Mouse (Mus musculus) right cerebral cortex, postnatal 14 days (tissue): ENCODE measurements around the gene Stk11.
A peak's percentile ranks its signal among the peaks of the same experiment; 100 is the strongest.

Source experiments
- DNase-seq: peaks from one replicate; pipeline ENCODE4 v3.0.0; 2022

Gene Stk11

GRCm38 (mm10) chr10:80115290-80115943 lies at the start of gene Stk11:
TSS of gene Stk11 (plus strand) at chr10:80115803.
- DNase-seq, result peak; percentile 100

DNA sequence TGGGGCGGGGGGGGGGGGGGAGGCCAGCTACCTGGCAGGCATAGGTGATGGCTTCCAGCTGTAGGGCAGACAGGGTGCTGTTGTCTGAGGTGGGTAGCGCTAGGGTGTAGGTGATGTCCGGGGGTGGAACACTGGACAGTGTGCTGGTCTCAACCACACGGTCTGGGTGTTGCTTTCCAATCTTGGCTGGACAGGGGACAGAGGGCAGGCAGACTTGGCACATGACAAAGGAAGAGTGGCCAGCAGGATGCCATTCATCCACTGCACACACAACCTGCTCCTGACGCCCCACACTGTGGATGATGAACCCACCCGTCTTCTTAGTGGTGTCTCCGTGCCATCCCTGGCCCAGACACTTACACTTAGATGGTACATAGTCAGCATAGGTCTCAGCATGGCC lies 46.4 kb upstream of the Stk11 start:
- DNase-seq, result no peak

DNA sequence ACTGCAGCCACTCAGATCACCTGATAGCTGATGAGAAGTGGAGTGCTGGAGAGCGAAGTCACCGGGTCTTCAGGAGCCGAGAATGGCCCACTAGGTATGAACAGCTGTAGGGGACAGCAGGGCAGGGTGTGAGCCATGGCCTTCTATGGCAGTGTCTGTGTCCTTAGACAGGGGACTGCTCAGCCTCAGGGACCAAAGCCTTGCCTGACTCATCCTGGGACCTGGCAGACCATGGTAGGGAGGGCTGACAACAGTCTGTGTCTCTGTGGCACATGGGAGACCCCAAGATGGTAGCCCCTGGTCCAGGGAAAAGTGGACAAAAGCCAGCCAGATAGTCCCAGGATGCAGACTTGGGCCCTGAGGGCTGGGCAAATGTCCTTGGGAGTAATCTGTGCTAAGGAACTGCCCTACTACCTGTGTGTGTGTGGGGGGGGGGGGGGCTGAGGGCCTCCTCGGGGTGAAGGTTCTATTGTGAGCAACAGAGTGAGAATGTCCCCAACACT lies 45.6 kb upstream of the Stk11 start:
- DNase-seq, result no peak

DNA sequence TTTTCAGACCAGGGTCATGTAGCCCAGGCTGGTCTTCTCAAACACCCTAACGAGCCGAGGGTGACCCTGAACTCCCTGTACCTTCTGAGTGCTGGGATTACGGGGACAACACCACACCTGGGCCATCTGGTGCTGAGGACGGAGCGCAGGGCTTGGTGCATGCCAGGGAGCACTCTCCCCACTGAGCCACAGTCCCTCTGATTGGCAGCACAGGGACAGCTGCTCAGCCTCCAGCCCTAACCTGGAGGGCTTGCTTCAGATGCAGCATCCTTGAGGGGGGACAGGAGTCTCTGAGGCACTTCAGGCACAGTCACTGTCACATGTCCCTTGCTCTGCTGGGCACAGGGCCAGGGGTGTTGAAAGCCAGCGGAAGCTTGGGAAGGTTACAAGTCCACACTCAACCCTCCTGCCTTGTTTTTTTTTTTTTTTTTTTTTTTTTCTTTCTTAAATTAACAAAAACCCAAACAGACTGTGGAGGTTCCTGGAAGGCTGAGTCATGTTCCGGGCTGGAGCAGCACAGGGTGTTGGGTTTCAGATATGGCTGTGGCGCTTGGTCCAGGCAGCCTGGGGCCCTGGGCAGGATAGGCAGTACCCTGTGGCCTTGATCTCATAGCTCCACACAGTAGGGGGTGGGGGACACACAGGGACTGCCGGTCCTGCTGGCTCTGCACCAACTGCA lies 44.6 kb upstream of the Stk11 start:
- peak; percentile 73 for DNase-seq

GRCm38 (mm10) chr10:80071516-80071900 lies 44.1 kb upstream of the Stk11 start:
- no peak for DNase-seq

DNA sequence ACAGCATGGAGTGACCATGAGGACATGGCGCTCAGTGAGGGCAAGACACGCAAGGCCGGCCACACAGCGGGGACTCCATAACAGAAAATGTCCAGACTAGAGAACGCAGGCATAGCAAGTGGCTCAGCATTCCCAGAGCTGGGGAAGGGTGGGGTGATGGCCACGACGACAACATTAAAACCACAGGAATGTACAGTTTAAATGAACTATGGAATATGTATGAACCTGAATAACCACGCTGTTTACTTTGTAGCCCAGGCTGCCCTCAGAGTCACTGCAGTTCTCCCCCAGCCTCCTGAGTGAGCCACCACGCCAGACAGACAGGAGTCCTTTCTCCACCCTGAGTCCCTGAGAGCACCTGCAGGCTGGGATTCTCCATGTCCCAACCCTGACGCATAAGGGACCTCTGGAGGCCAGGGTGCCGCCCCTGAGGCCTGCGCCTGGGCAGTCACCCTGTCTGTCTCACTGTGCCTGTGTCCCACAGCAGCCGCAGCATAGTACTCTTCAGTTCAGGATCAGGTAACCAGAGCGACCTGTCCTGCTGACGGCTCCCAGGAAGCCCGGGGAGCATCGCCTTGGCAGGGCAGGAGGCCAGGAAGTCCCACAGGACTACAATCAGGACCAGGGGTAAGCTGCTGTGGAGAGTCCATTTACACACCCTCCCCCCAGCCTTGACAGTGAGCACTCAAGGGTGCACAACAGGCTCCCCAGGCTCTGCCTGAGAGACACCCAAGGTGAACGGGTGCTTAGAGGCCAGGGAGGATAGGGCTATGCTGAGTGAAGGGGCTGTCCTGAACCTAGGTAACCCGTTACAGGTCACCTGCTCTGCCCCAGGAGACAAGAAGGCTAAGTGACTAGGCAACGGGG lies 42.7 kb upstream of the Stk11 start:
- no peak for DNase-seq

GRCm38 (mm10) chr10:80074813-80075601 lies 40.6 kb upstream of the Stk11 start:
- peak; percentile 44 for DNase-seq

GRCm38 (mm10) chr10:80075924-80076323 lies 39.7 kb upstream of the Stk11 start:
- no peak for DNase-seq

DNA sequence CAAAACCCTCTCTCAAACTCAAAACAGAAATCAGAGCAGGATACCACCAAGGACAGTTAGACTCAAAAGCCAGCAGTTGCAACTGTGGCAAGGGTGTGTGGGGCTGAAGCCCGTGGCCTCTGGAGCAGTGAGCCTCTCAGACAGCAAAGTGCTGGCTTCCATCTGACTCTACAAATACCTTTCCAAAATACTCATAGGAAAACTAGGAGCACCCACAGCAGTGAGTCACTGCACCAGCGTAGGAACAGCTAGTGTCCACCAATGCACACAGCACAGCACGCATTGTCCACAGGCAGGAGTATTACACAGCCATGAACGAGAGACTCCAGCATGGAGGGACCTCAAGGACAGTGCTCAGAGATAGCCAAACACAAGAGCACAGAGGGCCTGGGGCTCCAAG lies 39.2 kb upstream of the Stk11 start:
- no peak for DNase-seq

DNA sequence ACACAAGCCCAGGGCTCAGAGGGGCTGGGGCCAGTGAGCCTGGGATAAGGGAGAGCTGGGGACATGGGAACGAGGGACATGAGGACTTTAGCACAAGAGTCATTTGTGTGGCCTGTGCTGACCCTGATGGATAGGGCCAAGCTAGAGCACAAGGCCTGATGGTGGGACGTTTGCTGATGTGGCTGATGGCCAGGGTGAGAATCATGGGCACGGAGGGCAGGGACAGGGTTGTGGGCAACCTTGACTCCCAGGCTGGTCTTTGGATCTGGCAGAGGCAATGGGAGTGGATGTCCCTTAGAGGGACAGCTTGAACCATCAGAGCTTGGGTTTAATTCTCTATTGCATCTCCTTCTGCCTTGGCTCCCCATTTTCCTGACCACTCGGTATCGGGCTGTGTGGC lies 38.3 kb upstream of the Stk11 start:
- DNase-seq, result no peak

GRCm38 (mm10) chr10:80078366-80078765 lies 37.2 kb upstream of the Stk11 start:
- DNase-seq, result no peak

- no peak for DNase-seq
Measured at GRCm38 (mm10) chr10:80080396-80081070, 35.1 kb upstream of the Stk11 start.

DNA sequence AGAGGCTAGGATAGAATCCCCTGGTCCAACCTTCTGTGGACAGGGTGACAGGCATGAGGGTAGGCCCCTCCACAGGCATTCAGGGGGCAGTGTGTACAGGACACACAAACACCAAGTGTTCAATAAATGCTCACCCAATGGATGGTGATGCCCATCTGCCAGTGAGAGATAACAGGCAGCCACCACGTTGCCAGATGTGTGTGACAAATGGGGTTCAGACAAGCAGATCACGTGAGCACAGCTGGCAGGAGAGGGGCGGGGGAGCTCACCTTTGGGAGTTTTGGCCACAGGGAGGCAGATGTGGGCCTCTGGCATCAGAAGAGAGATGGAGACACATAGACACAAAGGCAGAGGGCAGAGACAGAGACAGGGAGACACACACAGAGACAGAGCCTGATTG lies 34.5 kb upstream of the Stk11 start:
- no peak for DNase-seq

GRCm38 (mm10) chr10:80084817-80085487 lies 30.7 kb upstream of the Stk11 start:
- DNase-seq, result no peak

DNA sequence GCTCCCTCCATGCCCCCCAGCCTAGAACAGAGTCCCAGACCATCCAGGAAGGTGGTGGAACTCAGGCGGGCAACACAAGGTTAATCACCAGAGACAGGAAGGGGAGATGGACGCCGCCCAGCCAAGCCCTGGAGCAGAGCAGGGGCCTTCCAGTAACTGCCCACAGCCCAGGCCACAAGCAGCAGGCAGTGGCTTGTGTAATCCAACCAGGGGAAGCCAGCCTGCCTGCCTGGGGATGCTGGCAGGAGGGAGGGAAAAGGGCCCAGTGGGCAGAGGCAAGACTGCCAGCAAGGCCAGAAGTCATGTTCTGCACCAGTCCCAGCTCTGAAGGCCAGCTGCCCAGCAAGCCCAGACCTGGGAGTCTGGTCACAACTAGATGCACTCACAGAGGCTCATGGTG lies 28.8 kb upstream of the Stk11 start:
- DNase-seq, result no peak

DNA sequence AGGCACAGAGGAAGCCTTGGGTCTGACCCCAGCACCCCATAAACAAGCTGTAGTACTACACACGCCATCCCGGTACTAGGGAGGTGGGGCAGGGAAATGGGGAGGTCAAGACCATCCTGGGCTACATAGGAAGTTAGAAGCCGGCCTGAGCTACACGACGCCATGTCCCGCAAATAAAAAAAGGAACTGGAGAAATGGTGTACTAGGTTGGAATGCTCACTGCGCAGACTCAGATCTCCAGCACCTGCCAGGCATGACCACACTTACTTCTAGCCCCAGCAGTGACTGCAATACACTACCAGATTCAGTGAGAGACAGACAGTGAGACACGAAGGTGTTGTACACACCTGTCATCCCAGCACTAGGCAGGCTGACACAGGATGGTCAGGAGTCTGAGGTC lies 28.1 kb upstream of the Stk11 start:
- no peak for DNase-seq

DNA sequence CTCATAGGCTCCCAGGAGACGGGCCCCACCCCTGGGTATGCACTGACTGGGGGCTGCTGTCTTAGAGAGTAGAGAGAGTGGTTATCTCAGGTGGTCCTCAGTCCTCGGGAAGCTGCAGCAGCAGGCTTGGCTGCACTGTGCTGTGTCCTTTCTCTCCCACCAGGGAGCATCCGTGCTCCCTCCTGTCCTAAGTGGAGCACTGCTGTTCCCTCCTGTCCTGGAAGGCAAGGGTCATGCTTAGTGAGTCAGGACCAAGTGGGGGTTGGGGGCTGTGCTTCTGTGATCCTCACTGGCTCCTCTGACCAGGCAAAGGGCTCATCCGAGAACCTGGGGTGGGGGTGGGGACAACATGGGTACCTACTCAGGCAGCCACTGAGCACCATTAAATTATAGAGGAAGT lies 26.5 kb upstream of the Stk11 start:
- DNase-seq, result no peak

DNA sequence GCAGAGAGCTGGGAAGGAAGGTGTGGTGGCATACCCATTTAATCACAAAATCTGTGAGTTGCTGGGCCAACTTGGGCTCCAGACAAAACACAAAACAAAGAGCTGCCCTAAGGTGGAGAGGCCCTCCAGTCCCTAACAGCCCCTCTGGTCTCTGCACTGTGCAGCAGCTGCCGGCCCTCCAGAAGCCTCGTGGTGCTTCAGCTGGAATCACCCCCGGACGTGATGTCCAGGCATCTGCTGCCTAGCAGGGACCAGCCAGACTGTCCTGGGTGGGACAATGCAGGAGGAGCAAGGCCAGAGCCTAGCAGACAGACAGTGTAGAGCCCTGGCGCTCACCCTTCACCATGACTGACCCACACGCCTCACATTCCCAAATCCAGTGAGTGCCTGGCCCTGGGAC lies 24.1 kb upstream of the Stk11 start:
- DNase-seq, result no peak

- DNase-seq, result no peak
Measured at GRCm38 (mm10) chr10:80092690-80093089, 22.9 kb upstream of the Stk11 start.

- no peak for DNase-seq
Measured at GRCm38 (mm10) chr10:80094085-80094484, 21.5 kb upstream of the Stk11 start.

DNA sequence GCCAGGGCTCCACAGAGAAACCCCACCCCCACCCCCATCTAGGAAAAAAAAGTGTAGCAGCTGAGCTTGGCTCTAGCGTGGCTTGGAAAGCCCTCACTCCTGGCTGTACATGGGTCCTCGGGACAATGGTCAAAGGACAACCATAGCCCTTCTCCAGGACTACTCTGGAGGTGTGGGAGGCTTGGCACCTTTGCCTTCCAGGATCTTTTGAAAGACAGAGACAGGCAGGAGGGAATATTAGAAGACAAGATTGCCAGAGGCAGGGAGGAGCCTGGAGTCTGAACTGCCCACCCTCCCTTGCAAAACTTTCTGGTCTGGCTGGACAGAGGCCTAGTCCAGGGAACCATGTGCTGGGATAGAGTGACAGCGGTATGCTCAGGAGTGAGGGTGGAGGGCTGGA lies 20.9 kb upstream of the Stk11 start:
- no peak for DNase-seq

- no peak for DNase-seq
Measured at GRCm38 (mm10) chr10:80095547-80095946, 20.1 kb upstream of the Stk11 start.
